Mouse (Mus musculus): ENCODE data around the gene Mmp17.

- TF ChIP-seq CTCF (IDR thresholded peaks at IDR 0.05; ENCODE audit: extremely low read depth, insufficient read length, insufficient replicate concordance, low read depth, low read length): no peak
- TF ChIP-seq POLR2A (IDR thresholded peaks at IDR 0.05; ENCODE audit: low read depth, low read length): no peak
Measured at GRCm38 (mm10) chr5:129538826-129539225, 45.1 kb upstream of the Mmp17 start.

Measured in small intestine, adult 2 months (tissue).